Mouse (Mus musculus): Measurements from ENCODE around the gene Polr2b. TPM values are rescaled to one million over a fixed set of nuclear protein-coding genes. Genes with fewer than 3 reads are reported as not detected.

The Polr2b gene
- polyA plus RNA-seq, 1 experiment from 2014 or later = 58.7 TPM

DNA sequence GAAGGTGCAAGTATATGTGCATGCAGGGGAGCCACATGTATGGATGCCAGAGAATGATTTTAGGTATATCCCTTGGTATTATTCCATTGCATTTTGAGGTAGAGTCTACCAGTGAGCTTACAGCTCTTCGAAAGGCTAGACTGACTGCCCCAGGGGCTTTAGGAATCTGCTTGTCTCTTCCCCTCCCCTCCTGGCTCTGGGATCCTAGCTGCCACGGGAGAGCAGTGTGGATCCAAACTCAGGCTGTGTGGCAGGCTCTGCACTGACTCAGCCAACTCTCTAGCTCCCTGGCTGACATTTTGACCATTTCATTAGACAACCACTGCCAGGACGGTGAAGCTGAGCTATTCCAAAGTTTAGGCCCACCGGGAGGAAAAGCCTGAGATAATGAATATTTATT, 65.6 kb downstream of the Polr2b start:
- H3K27ac ChIP-seq (ENCODE audit: low read depth, low read length) = no peak overlapping the region
- 71% methylated on average over 4 of the region's 4 CpGs for WGBS
- no peak overlapping the region for H3K4me2 ChIP-seq (ENCODE audit: low read depth, low read length)
- H3K27me3 ChIP-seq (ENCODE audit: control insufficient read depth, insufficient read depth, low read length) = no peaks in the 10 kb centered on the region
- H3K36me3 ChIP-seq (ENCODE audit: control insufficient read depth, insufficient read depth, low read length) = no peaks in the 10 kb centered on the region
- no peak overlapping the region for H3K4me3 ChIP-seq (ENCODE audit: low read depth, low read length)
- H3K9me3 ChIP-seq (ENCODE audit: control insufficient read depth, low read length) = no peaks in the 10 kb centered on the region
- no peak overlapping the region for H3K9ac ChIP-seq (replicated peaks; ENCODE audit: low read depth, low read length)
- no peak for ATAC-seq (ENCODE audit: low read depth)
- H3K4me1 ChIP-seq (ENCODE audit: control insufficient read depth, insufficient read depth, low read length) = no peaks in the 10 kb centered on the region

DNA sequence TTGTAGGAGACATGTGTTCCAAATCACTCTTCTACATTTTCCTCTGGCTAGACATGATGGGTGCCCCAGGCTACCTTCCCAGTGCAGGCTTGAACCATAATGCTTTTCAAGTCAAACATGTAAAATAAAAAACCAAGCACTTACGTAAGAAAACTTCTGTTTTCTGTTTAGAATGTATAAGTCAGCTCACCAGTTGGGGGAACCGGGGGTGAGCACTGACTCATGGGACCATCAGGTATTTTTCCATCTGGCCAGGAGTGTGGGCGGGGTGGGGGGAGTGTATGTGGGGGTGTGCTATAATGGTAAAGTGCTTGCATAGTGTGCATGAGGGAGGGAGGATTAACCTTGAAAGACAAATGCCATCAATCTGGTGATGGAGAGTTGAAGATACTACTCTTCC, 68.1 kb downstream of the Polr2b start:
- no peaks in the 10 kb centered on the region for H3K27me3 ChIP-seq (ENCODE audit: control insufficient read depth, insufficient read depth, low read length)
- H3K9ac ChIP-seq (replicated peaks; ENCODE audit: low read depth, low read length) = no peak overlapping the region
- no peaks in the 10 kb centered on the region for H3K4me1 ChIP-seq (ENCODE audit: control insufficient read depth, insufficient read depth, low read length)
- H3K9me3 ChIP-seq (ENCODE audit: control insufficient read depth, low read length) = no peaks in the 10 kb centered on the region
- H3K4me3 ChIP-seq (ENCODE audit: low read depth, low read length) = no peak overlapping the region
- H3K4me2 ChIP-seq (ENCODE audit: low read depth, low read length) = no peak overlapping the region
- H3K27ac ChIP-seq (ENCODE audit: low read depth, low read length) = no peak overlapping the region
- ATAC-seq (ENCODE audit: low read depth) = no peak
- 91% methylated on average over 3 of the region's 3 CpGs for WGBS
- H3K36me3 ChIP-seq (ENCODE audit: control insufficient read depth, insufficient read depth, low read length) = no peaks in the 10 kb centered on the region

- Histone ChIP-seq H3K9ac (replicated peaks; ENCODE audit: low read depth, low read length) (no peak overlapping the region), H3K36me3 (ENCODE audit: control insufficient read depth, insufficient read depth, low read length) (no peaks in the 10 kb centered on the region), H3K27ac (ENCODE audit: low read depth, low read length) (no peak overlapping the region), H3K4me1 (ENCODE audit: control insufficient read depth, insufficient read depth, low read length) (no peaks in the 10 kb centered on the region), H3K4me3 (ENCODE audit: low read depth, low read length) (no peak overlapping the region), H3K4me2 (ENCODE audit: low read depth, low read length) (no peak overlapping the region), H3K9me3 (ENCODE audit: control insufficient read depth, low read length) (no peaks in the 10 kb centered on the region), H3K27me3 (ENCODE audit: control insufficient read depth, insufficient read depth, low read length) (no peaks in the 10 kb centered on the region)
- no peak for ATAC-seq (ENCODE audit: low read depth)
- WGBS = 84% methylated on average over 14 of the region's 14 CpGs
Observed at GRCm38 (mm10) chr5:77379434-77380135, 69.6 kb downstream of the Polr2b start.

DNA sequence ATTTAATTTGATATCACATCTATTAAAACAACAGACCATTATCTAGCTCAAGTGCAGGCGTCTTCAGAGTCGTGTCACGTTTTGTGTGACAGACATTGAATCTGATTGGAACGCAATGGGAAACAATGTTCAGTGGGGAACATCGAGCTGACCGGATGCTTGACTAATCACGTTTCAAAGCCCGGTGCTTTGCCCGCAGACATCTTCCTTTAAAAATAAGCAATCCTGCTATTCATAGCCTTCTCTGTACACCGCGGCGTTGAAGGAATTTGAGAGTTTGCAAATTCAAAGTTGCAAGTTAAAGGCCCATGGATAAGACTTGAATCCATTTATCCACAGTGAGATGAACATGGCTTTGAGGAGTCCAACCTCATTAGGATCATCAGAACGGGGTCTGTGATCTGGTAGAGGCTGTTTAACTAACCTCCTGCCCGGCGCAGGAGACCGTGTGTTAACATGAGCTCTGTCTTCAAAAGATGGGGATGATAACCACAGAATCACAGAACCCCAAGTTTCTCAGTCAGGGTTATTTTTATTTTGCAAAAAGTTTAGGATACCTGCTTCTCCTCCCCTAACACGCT, 70.5 kb downstream of the Polr2b start:
- H3K9ac ChIP-seq (replicated peaks; ENCODE audit: low read depth, low read length) = no peak overlapping the region
- no peak for ATAC-seq (ENCODE audit: low read depth)
- H3K27ac ChIP-seq (ENCODE audit: low read depth, low read length) = no peak overlapping the region
- H3K4me3 ChIP-seq (ENCODE audit: low read depth, low read length) = no peak overlapping the region
- H3K9me3 ChIP-seq (ENCODE audit: control insufficient read depth, low read length) = no peaks in the 10 kb centered on the region
- 86% methylated on average over 17 of the region's 17 CpGs for WGBS
- no peak overlapping the region for H3K4me2 ChIP-seq (ENCODE audit: low read depth, low read length)
- no peaks in the 10 kb centered on the region for H3K27me3 ChIP-seq (ENCODE audit: control insufficient read depth, insufficient read depth, low read length)
- no peaks in the 10 kb centered on the region for H3K4me1 ChIP-seq (ENCODE audit: control insufficient read depth, insufficient read depth, low read length)
- H3K36me3 ChIP-seq (ENCODE audit: control insufficient read depth, insufficient read depth, low read length) = no peaks in the 10 kb centered on the region

DNA sequence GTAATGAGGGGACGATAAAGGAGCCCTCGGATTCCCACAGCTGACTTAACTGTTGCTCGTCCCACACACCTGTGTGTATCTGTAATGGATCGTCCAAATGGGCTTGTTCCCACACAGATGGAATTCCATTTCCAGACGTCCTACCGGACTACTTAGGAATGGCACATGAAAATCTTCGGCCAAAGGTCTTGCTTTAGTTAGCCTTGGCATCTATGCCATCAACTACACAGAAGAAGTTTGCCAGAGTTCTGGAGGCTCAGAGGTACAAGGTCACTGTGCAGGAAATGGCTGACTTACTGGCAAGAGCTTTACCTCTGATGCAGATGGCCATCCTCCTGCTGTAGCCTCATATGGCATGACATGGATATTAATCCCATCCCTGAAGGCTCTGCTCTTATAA, 71.3 kb downstream of the Polr2b start:
- 86% methylated on average over 7 of the region's 7 CpGs for WGBS
- H3K27me3 ChIP-seq (ENCODE audit: control insufficient read depth, insufficient read depth, low read length) = no peaks in the 10 kb centered on the region
- ATAC-seq (ENCODE audit: low read depth) = no peak

GRCm38 (mm10) chr5:77381686-77382085, 71.7 kb downstream of the Polr2b start:
- no peaks in the 10 kb centered on the region for H3K4me1 ChIP-seq (ENCODE audit: control insufficient read depth, insufficient read depth, low read length)
- 91% methylated on average over 5 of the region's 5 CpGs for WGBS

More for the DNA sequence above, 71.3 kb downstream of the Polr2b start:
- Histone ChIP-seq H3K4me3 (ENCODE audit: low read depth, low read length) (no peak overlapping the region), H3K9ac (replicated peaks; ENCODE audit: low read depth, low read length) (no peak overlapping the region), H3K9me3 (ENCODE audit: control insufficient read depth, low read length) (no peaks in the 10 kb centered on the region), H3K4me1 (ENCODE audit: control insufficient read depth, insufficient read depth, low read length) (no peaks in the 10 kb centered on the region), H3K4me2 (ENCODE audit: low read depth, low read length) (no peak overlapping the region), H3K36me3 (ENCODE audit: control insufficient read depth, insufficient read depth, low read length) (no peaks in the 10 kb centered on the region), H3K27ac (ENCODE audit: low read depth, low read length) (no peak overlapping the region)

DNA sequence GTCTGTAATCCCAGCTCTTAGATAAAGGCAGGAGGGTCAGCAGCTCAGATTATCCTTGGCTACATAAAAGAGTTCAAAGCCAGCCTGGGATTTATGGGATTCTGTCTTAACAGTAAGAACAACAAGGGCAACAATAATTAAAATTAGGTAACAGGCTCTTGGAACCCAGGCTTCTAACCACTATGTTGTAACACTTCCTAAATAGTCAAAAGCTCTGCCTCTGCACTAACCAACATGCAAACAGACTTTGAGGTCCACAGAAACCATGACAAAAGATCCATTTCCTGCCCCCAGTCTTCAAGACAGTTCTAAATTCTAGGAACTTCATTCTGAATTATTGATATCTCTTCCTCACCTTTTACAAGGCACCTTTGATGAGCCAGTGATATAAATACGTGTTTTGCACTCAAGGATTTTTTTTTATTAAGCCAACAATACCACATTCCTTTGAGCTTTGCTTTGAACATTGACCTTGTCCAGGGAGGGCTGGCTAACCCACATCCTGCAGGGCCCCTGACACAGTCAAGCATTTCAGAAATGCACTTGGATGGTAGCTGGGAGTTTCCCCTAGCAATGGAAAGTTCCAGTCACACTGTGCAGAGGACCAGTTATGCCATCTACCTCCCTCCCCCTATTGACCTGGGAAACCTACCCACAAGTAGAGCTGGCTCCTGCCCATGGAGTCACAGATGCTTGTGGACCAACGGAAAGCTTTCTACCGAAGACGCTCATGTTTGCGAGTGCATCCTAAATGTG, 74.0 kb downstream of the Polr2b start:
- no peaks in the 10 kb centered on the region for H3K4me1 ChIP-seq (ENCODE audit: control insufficient read depth, insufficient read depth, low read length)
- no peaks in the 10 kb centered on the region for H3K36me3 ChIP-seq (ENCODE audit: control insufficient read depth, insufficient read depth, low read length)
- no peaks in the 10 kb centered on the region for H3K9me3 ChIP-seq (ENCODE audit: control insufficient read depth, low read length)
- no peak overlapping the region for H3K9ac ChIP-seq (replicated peaks; ENCODE audit: low read depth, low read length)
- no peak for ATAC-seq (ENCODE audit: low read depth)
- no peak overlapping the region for H3K4me2 ChIP-seq (ENCODE audit: low read depth, low read length)
- H3K27ac ChIP-seq (ENCODE audit: low read depth, low read length) = no peak overlapping the region
- no peak overlapping the region for H3K4me3 ChIP-seq (ENCODE audit: low read depth, low read length)
- WGBS = 93% methylated on average over 5 of the region's 5 CpGs
- H3K27me3 ChIP-seq (ENCODE audit: control insufficient read depth, insufficient read depth, low read length) = no peaks in the 10 kb centered on the region

More at GRCm38 (mm10) chr5:77381686-77382085, 71.7 kb downstream of the Polr2b start:
- no peak overlapping the region for H3K27ac ChIP-seq (ENCODE audit: low read depth, low read length)
- no peak overlapping the region for H3K4me2 ChIP-seq (ENCODE audit: low read depth, low read length)
- no peaks in the 10 kb centered on the region for H3K9me3 ChIP-seq (ENCODE audit: control insufficient read depth, low read length)
- no peak overlapping the region for H3K9ac ChIP-seq (replicated peaks; ENCODE audit: low read depth, low read length)
- H3K36me3 ChIP-seq (ENCODE audit: control insufficient read depth, insufficient read depth, low read length) = no peaks in the 10 kb centered on the region
- no peak for ATAC-seq (ENCODE audit: low read depth)
- H3K27me3 ChIP-seq (ENCODE audit: control insufficient read depth, insufficient read depth, low read length) = no peaks in the 10 kb centered on the region
- no peak overlapping the region for H3K4me3 ChIP-seq (ENCODE audit: low read depth, low read length)

- H3K4me2 ChIP-seq (ENCODE audit: low read depth, low read length) = no peak overlapping the region
- no peaks in the 10 kb centered on the region for H3K4me1 ChIP-seq (ENCODE audit: control insufficient read depth, insufficient read depth, low read length)
- no peak for ATAC-seq (ENCODE audit: low read depth)
- H3K9me3 ChIP-seq (ENCODE audit: control insufficient read depth, low read length) = no peaks in the 10 kb centered on the region
- no peaks in the 10 kb centered on the region for H3K36me3 ChIP-seq (ENCODE audit: control insufficient read depth, insufficient read depth, low read length)
- 50% methylated on average over 9 of the region's 9 CpGs for WGBS
- H3K9ac ChIP-seq (replicated peaks; ENCODE audit: low read depth, low read length) = no peak overlapping the region
- H3K27ac ChIP-seq (ENCODE audit: low read depth, low read length) = no peak overlapping the region
- no peaks in the 10 kb centered on the region for H3K27me3 ChIP-seq (ENCODE audit: control insufficient read depth, insufficient read depth, low read length)
- H3K4me3 ChIP-seq (ENCODE audit: low read depth, low read length) = no peak overlapping the region
Observed at GRCm38 (mm10) chr5:77384724-77385123, 74.8 kb downstream of the Polr2b start.

DNA sequence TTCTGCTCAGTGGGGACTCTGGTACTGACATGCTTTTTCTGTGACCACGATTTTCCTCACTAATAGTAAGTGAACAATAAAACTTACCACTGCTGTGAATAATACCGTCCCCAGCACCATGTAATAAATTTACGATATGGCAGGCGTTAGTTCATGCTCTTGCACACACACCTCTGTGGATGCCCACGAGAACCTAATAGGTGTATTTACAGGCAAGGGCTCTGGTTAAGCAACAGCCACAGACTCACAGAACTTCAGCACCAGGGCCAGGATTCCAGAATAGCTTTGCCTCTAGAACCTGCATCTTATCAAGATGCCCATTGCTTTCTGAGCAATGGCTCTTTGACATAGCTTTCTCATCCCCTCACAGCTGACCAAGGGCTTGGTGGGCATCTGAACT, 75.3 kb downstream of the Polr2b start:
- no peaks in the 10 kb centered on the region for H3K27me3 ChIP-seq (ENCODE audit: control insufficient read depth, insufficient read depth, low read length)
- H3K4me2 ChIP-seq (ENCODE audit: low read depth, low read length) = no peak overlapping the region
- ATAC-seq (ENCODE audit: low read depth) = no peak
- WGBS = 67% methylated on average over 5 of the region's 5 CpGs
- no peak overlapping the region for H3K27ac ChIP-seq (ENCODE audit: low read depth, low read length)
- H3K9me3 ChIP-seq (ENCODE audit: control insufficient read depth, low read length) = no peaks in the 10 kb centered on the region
- H3K4me3 ChIP-seq (ENCODE audit: low read depth, low read length) = no peak overlapping the region
- no peak overlapping the region for H3K9ac ChIP-seq (replicated peaks; ENCODE audit: low read depth, low read length)
- no peaks in the 10 kb centered on the region for H3K36me3 ChIP-seq (ENCODE audit: control insufficient read depth, insufficient read depth, low read length)
- H3K4me1 ChIP-seq (ENCODE audit: control insufficient read depth, insufficient read depth, low read length) = no peaks in the 10 kb centered on the region

Data from neural tube, embryonic 14.5 days (tissue).